Mouse (Mus musculus) MEL (cell line): ENCODE data around the gene Nlgn3. TPM values are rescaled to one million over a fixed set of nuclear protein-coding genes. Genes with fewer than 3 reads are reported as not detected.
A peak's percentile ranks its signal among the peaks of the same experiment; 100 is the strongest.

ENCODE experiments used
- DNase-seq: peaks from one replicate; pipeline ENCODE4 v3.0.0; 2011; ENCODE audit warnings: low read depth, low spot score
- H3K27ac ChIP-seq: 2 replicates; pipeline ENCODE4 v1.5.1; 2012; ENCODE audit warnings: low read depth, mild to moderate bottlenecking, control low read depth, low read length, moderate library complexity; ENCODE audit not compliant: control insufficient read depth
- H3K27me3 ChIP-seq, 2 experiments: fragments of 150-350 bp in 1 of 2; sonication (generic) in 1 of 2; 2 replicates each; pipeline ENCODE4 v1.6.1; 2012; ENCODE audit warnings: low read length in 2 of 2, mild to moderate bottlenecking in 2 of 2, improper control_type of control experiment in 1 of 2, moderate library complexity in 1 of 2; ENCODE audit not compliant: insufficient read depth in 2 of 2, control insufficient read depth in 1 of 2
- H3K36me3 ChIP-seq, 2 experiments: 2 replicates each; pipeline ENCODE4 v1.6.1; 2012 to 2014; ENCODE audit warnings: low read length in 2 of 2, improper control_type of control experiment in 1 of 2, inconsistent platforms in 1 of 2, mild to moderate bottlenecking in 1 of 2; ENCODE audit not compliant: insufficient read depth in 2 of 2, control insufficient read depth in 1 of 2
- H3K4me1 ChIP-seq, 2 experiments: fragments of 150-350 bp in 1 of 2; sonication (generic) in 1 of 2; 2 replicates each; pipeline ENCODE4 v1.6.1; 2012; ENCODE audit warnings: low read length in 2 of 2, improper control_type of control experiment in 1 of 2, mild to moderate bottlenecking in 1 of 2; ENCODE audit not compliant: insufficient read depth in 2 of 2, control insufficient read depth in 1 of 2
- H3K4me3 ChIP-seq, 2 experiments: fragments of 150-350 bp in 1 of 2; sonication (generic) in 1 of 2; 2 replicates each; pipeline ENCODE4 v1.5.1; 2012; ENCODE audit warnings: low read depth in 2 of 2, low read length in 2 of 2, mild to moderate bottlenecking in 2 of 2, moderate library complexity in 2 of 2, control low read depth in 1 of 2, improper control_type of control experiment in 1 of 2; ENCODE audit not compliant: control insufficient read depth in 1 of 2, insufficient read depth in 1 of 2
- H3K79me2 ChIP-seq: 2 replicates; pipeline ENCODE4 v1.6.1; 2012; ENCODE audit warnings: mild to moderate bottlenecking, low read length, moderate library complexity; ENCODE audit not compliant: control insufficient read depth, poor library complexity, insufficient read depth
- H3K9ac ChIP-seq: 2 replicates; pipeline ENCODE4 v1.6.1; 2012; ENCODE audit warnings: low read depth, mild to moderate bottlenecking, control low read depth, low read length, moderate library complexity; ENCODE audit not compliant: control insufficient read depth, poor library complexity, severe bottlenecking
- H3K9me3 ChIP-seq: fragments of 150-350 bp; sonication (generic); replicated peaks from 2 replicates; pipeline ENCODE4 v1.6.1; 2012; ENCODE audit warnings: mild to moderate bottlenecking, low read length, improper control_type of control experiment, moderate library complexity; ENCODE audit not compliant: insufficient read depth
- BHLHE40 ChIP-seq: IDR thresholded peaks from 2 replicates; pipeline ENCODE4 v1.6.1; 2012; ENCODE audit warnings: low read depth, mild to moderate bottlenecking, inconsistent platforms, low read length, improper control_type of control experiment, borderline replicate concordance
- CHD1 ChIP-seq: IDR thresholded peaks from 2 replicates; pipeline ENCODE4 v1.6.1; 2012; ENCODE audit warnings: low read depth, mild to moderate bottlenecking, inconsistent platforms, low read length, improper control_type of control experiment
- CHD2 ChIP-seq: IDR thresholded peaks from 2 replicates; pipeline ENCODE4 v1.6.1; 2011; ENCODE audit warnings: low read length, improper control_type of control experiment
- CTCF ChIP-seq, 3 experiments: IDR thresholded peaks in 2 of 3; conservative IDR thresholded peaks in 1 of 3; 2 replicates each; pipeline ENCODE4 v1.5.1; 2011 to 2012; ENCODE audit warnings: low read length in 3 of 3, low read depth in 2 of 3, mild to moderate bottlenecking in 2 of 3, improper control_type of control experiment in 1 of 3, inconsistent platforms in 1 of 3, mixed read lengths in 1 of 3, moderate library complexity in 1 of 3; ENCODE audit not compliant: control insufficient read depth in 1 of 3, insufficient read depth in 1 of 3, poor library complexity in 1 of 3, severe bottlenecking in 1 of 3
- EP300 ChIP-seq, 2 experiments: IDR thresholded peaks; 2 replicates each; pipeline ENCODE4 v1.6.1; 2011; ENCODE audit warnings: improper control_type of control experiment in 2 of 2, low read length in 2 of 2, low read depth in 1 of 2, mild to moderate bottlenecking in 1 of 2
- GABPA ChIP-seq: IDR thresholded peaks from 2 replicates; pipeline ENCODE4 v1.6.1; 2012; ENCODE audit warnings: low read depth, mild to moderate bottlenecking, inconsistent platforms, low read length, improper control_type of control experiment, moderate library complexity
- HCFC1 ChIP-seq: IDR thresholded peaks from 2 replicates; pipeline ENCODE4 v1.6.1; 2012; ENCODE audit warnings: low read depth, mild to moderate bottlenecking, inconsistent platforms, low read length, improper control_type of control experiment, moderate library complexity
- JUND ChIP-seq: IDR thresholded peaks from 2 replicates; pipeline ENCODE4 v1.6.1; 2011; ENCODE audit warnings: low read depth, mild to moderate bottlenecking, improper control_type of control experiment, low read length
- KAT2A ChIP-seq: conservative IDR thresholded peaks from 2 replicates; pipeline ENCODE4 v1.6.1; 2012; ENCODE audit warnings: low read depth, low read length, improper control_type of control experiment, inconsistent platforms
- MAFK ChIP-seq: IDR thresholded peaks from 2 replicates; pipeline ENCODE4 v1.6.1; 2011; ENCODE audit warnings: low read depth, mild to moderate bottlenecking, low read length, improper control_type of control experiment, borderline replicate concordance
- MAZ ChIP-seq: IDR thresholded peaks from 2 replicates; pipeline ENCODE4 v1.6.1; 2012; ENCODE audit warnings: low read depth, mild to moderate bottlenecking, inconsistent platforms, low read length, improper control_type of control experiment
- MEF2A ChIP-seq: IDR thresholded peaks from 2 replicates; pipeline ENCODE4 v1.6.1; 2014; ENCODE audit warnings: low read depth, mild to moderate bottlenecking, inconsistent platforms, low read length, improper control_type of control experiment; ENCODE audit not compliant: poor library complexity, insufficient replicate concordance, severe bottlenecking; ENCODE audit errors: extremely low read depth
- MXI1 ChIP-seq: IDR thresholded peaks from 2 replicates; pipeline ENCODE4 v1.6.1; 2011; ENCODE audit warnings: mild to moderate bottlenecking, low read depth, low read length, improper control_type of control experiment
- MYB ChIP-seq: IDR thresholded peaks from 2 replicates; pipeline ENCODE4 v1.6.1; 2011; ENCODE audit warnings: mild to moderate bottlenecking, low read depth, low read length, improper control_type of control experiment
- MYC ChIP-seq: IDR thresholded peaks from 2 replicates; pipeline ENCODE4 v1.6.1; 2011; ENCODE audit warnings: low read depth, mild to moderate bottlenecking, low read length, improper control_type of control experiment, moderate library complexity
- NELFE ChIP-seq: IDR thresholded peaks from 2 replicates; pipeline ENCODE4 v1.6.1; 2011; ENCODE audit warnings: low read depth, low read length, improper control_type of control experiment
- NRF1 ChIP-seq: IDR thresholded peaks from 2 replicates; pipeline ENCODE4 v1.6.1; 2014; ENCODE audit warnings: low read depth, mild to moderate bottlenecking, inconsistent platforms, low read length, improper control_type of control experiment, moderate library complexity; ENCODE audit not compliant: poor library complexity, insufficient read depth, severe bottlenecking
- POLR2A ChIP-seq, 2 experiments: IDR thresholded peaks; 2 replicates each; pipeline ENCODE4 v1.6.1; 2011 to 2012; ENCODE audit warnings: low read length in 2 of 2, mild to moderate bottlenecking in 2 of 2, control low read depth in 1 of 2, improper control_type of control experiment in 1 of 2, low read depth in 1 of 2, moderate library complexity in 1 of 2; ENCODE audit not compliant: control insufficient read depth in 1 of 2, insufficient read depth in 1 of 2, poor library complexity in 1 of 2
- POLR2AphosphoS2 ChIP-seq: IDR thresholded peaks from 2 replicates; pipeline ENCODE4 v1.6.1; 2011; ENCODE audit warnings: low read length, improper control_type of control experiment
- POLR2AphosphoS5 ChIP-seq: IDR thresholded peaks from 2 replicates; pipeline ENCODE4 v1.6.1; 2012; ENCODE audit warnings: low read depth, borderline replicate concordance, mild to moderate bottlenecking, inconsistent platforms, low read length, moderate library complexity, mixed read lengths
- RAD21 ChIP-seq: IDR thresholded peaks from 2 replicates; pipeline ENCODE4 v1.6.1; 2011; ENCODE audit warnings: mild to moderate bottlenecking, low read depth, low read length, improper control_type of control experiment
- RCOR1 ChIP-seq: IDR thresholded peaks from 2 replicates; pipeline ENCODE4 v1.6.1; 2012; ENCODE audit warnings: low read depth, mild to moderate bottlenecking, inconsistent platforms, low read length, improper control_type of control experiment
- SIN3A ChIP-seq: IDR thresholded peaks from 2 replicates; pipeline ENCODE4 v1.6.1; 2012; ENCODE audit warnings: low read length, improper control_type of control experiment, inconsistent platforms
- SMC3 ChIP-seq: IDR thresholded peaks from 2 replicates; pipeline ENCODE4 v1.6.1; 2011; ENCODE audit warnings: low read depth, low read length, improper control_type of control experiment
- TBP ChIP-seq: IDR thresholded peaks from 2 replicates; pipeline ENCODE4 v1.8.0; 2011; ENCODE audit warnings: low read depth, low read length, improper control_type of control experiment
- TCF12 ChIP-seq: IDR thresholded peaks from 2 replicates; pipeline ENCODE4 v1.6.1; 2014; ENCODE audit warnings: low read depth, mild to moderate bottlenecking, inconsistent platforms, low read length, improper control_type of control experiment, moderate library complexity
- USF1 ChIP-seq: IDR thresholded peaks from 2 replicates; pipeline ENCODE4 v1.6.1; 2014; ENCODE audit warnings: low read depth, mild to moderate bottlenecking, inconsistent platforms, low read length, improper control_type of control experiment, moderate library complexity
- ZMIZ1 ChIP-seq: IDR thresholded peaks from 2 replicates; pipeline ENCODE4 v1.6.1; 2012; ENCODE audit warnings: low read depth, mild to moderate bottlenecking, inconsistent platforms, low read length, improper control_type of control experiment, moderate library complexity
- polyA plus RNA-seq, 2 experiments: library from polyadenylated mRNA; stranded (reverse) in 1 of 2; unstranded in 1 of 2; fragments of >175 nt in 1 of 2; fragments of >200 nt in 1 of 2; gene quantifications; 2 replicates each; pipeline versions ENCODE4 v1.2.1 to v1.2.4; 2012; ENCODE audit warnings: low replicate concordance in 2 of 2, low read depth in 1 of 2; ENCODE audit not compliant: insufficient read length in 2 of 2, insufficient read depth in 1 of 2, missing spikeins in 1 of 2
- total RNA-seq: library from RNA; depleted of rRNA; stranded (reverse); fragments of 300-350 nt; gene quantifications from 2 replicates; pipeline ENCODE4 v1.2.3, GENCODE M21; 2012

Nlgn3 gene
- total and polyA plus RNA-seq, 3 experiments = 0.04 to 0.15 TPM; not detected in 1

DNA sequence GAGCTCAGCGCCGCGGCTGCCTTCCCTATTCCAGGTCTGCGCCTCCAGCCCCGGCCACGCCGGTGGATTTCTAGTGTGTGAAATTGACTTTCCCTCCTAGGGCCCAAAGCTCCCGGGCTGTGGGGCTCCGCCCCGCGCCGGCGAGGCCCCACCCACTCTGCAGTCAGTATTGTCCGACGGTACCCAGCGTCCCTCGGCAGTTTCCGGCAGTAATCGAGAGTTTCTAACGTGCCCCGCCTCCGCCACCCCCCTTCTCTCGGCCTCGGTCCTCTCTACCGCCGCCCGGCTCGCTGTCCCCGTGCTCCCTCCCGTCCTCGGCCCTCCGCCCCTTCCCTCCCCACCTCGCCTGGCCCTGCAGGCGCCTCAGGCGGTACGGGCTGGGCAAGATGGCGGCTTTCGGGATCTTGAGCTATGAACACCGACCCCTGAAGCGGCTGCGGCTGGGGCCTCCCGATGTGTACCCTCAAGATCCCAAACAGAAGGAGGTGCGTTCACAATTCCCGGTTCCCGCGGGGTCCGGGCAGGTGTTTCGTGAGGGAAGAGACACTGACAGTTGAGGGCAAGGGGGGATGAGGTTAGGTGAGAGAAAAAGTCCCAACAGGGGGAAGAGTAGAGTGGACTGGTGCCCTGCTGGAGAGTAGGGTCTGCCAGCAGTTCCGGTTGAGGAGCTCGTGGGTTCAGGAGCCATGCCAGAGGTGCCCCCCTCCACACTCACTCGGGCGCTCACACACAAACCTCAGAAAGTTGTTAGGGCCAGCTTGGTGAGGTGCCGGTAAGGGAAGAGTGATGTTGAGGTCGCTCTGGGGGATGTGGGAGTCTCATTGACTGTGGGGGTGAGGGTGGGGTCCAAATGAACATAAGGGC, 24.9 kb upstream of the Nlgn3 start, which contains the start of gene Med12:
Gene Med12 (plus strand): TSS at position 156 of the 864 bp plus-strand sequence.
- peak; percentile 91 for DNase-seq
- Histone ChIP-seq H3K4me1 (peaks cover 1 to 9% of the 10 kb centered on the region in 2 experiments; a peak in 3 of 4 replicates), H3K4me3 (peak within 1 kb of the TSS; percentile 93 to 98), H3K9me3 (no peaks in the 10 kb centered on the region), H3K27me3 (no peaks in the 10 kb centered on the region), H3K9ac (peak within 1 kb of the TSS; percentile 99), H3K36me3 (peaks cover 0 to 6% of the 10 kb centered on the region in 2 experiments; a peak in 3 of 4 replicates), H3K79me2 (peaks cover 8% of the 10 kb centered on the region), H3K27ac (peak within 1 kb of the TSS; percentile 80)
- TF ChIP-seq TBP = peak; percentile 61
- peak; percentile 92 for TF ChIP-seq MAZ
- peak; percentile 63 for TF ChIP-seq HCFC1
- TF ChIP-seq RCOR1 = no peak
- peak; percentile 52; the same call in 1 of the 2 replicates for TF ChIP-seq ZMIZ1
- no peak for TF ChIP-seq SMC3
- 0 out of 2 replicates have a peak, but pooled peaks have one; percentile 11 for TF ChIP-seq NRF1
- TF ChIP-seq BHLHE40 = no peak
- TF ChIP-seq TCF12 = 0 out of 2 replicates have a peak, but pooled peaks have one; percentile 17
- no peak for TF ChIP-seq MYB
- TF ChIP-seq GABPA = no peak
- TF ChIP-seq EP300 (IDR thresholded peaks at IDR 0.05; ENCODE audit: low read depth in 1 of 2, low read length in 2 of 2) = no peak
- TF ChIP-seq CHD2 = no peak
- TF ChIP-seq RAD21 = no peak
- no peak for TF ChIP-seq MYC
- TF ChIP-seq USF1 = no peak
- TF ChIP-seq SIN3A = peak; percentile 46; the same call in 1 of the 2 replicates
- no peak; the same call in 1 of the 2 replicates for TF ChIP-seq KAT2A
- no peak for TF ChIP-seq POLR2AphosphoS5
- no peak for TF ChIP-seq CTCF (IDR thresholded peaks at IDR 0.05 in 2 of 3, conservative IDR thresholded peaks at IDR 0.05 in 1 of 3; ENCODE audit: control insufficient read depth in 1 of 3, insufficient read depth in 1 of 3, low read depth in 2 of 3, low read length in 3 of 3, poor library complexity in 1 of 3, severe bottlenecking in 1 of 3)
- no peak for TF ChIP-seq MAFK
- TF ChIP-seq POLR2A (IDR thresholded peaks at IDR 0.05; ENCODE audit: control insufficient read depth in 1 of 2, insufficient read depth in 1 of 2, low read depth in 1 of 2, low read length in 2 of 2, poor library complexity in 1 of 2) = peak in 1 of 2 experiments; percentile 78; a peak in 3 of 4 replicates
- peak; percentile 59 for TF ChIP-seq NELFE
- no peak for TF ChIP-seq CHD1
- TF ChIP-seq MEF2A = no peak
- TF ChIP-seq JUND = no peak
- TF ChIP-seq MXI1 = peak; percentile 40; the same call in 1 of the 2 replicates
- peak; percentile 44; the same call in 1 of the 2 replicates for TF ChIP-seq POLR2AphosphoS2
